Mouse (Mus musculus) spleen, adult 2 months (tissue): ENCODE data around the gene Sec13. TPM values are rescaled to one million over a fixed set of nuclear protein-coding genes. Genes with fewer than 3 reads are reported as not detected.
A peak's percentile ranks its signal among the peaks of the same experiment; 100 is the strongest.

Experiments
- DNase-seq, 2 experiments: peaks; one replicate each; pipeline versions ENCODE4 v3.0.0 to v3.0.0-alpha.2; 2012 to 2021; ENCODE audit warnings: low spot score in 2 of 2, low read depth in 1 of 2
- H3K27ac ChIP-seq: fragments of 200-500 bp; 2 replicates; pipeline ENCODE4 v1.5.1; 2012; ENCODE audit warnings: low read length, inconsistent platforms; ENCODE audit not compliant: insufficient read depth
- H3K27me3 ChIP-seq: fragments of 200-500 bp; 2 replicates; pipeline ENCODE4 v1.6.1; 2012; ENCODE audit warnings: mild to moderate bottlenecking, moderate library complexity, low read length, inconsistent platforms; ENCODE audit not compliant: control insufficient read depth, insufficient read depth
- H3K36me3 ChIP-seq: fragments of 200-500 bp; 2 replicates; pipeline ENCODE4 v1.6.1; 2012; ENCODE audit warnings: mild to moderate bottlenecking, low read length, inconsistent platforms; ENCODE audit not compliant: control insufficient read depth, insufficient read depth
- H3K4me1 ChIP-seq: fragments of 200-500 bp; 2 replicates; pipeline ENCODE4 v1.6.1; 2011; ENCODE audit warnings: inconsistent platforms; ENCODE audit not compliant: control insufficient read depth, insufficient read depth, insufficient read length
- H3K4me3 ChIP-seq: fragments of 200-500 bp; 2 replicates; pipeline ENCODE4 v1.5.1; 2011; ENCODE audit warnings: mild to moderate bottlenecking, inconsistent platforms; ENCODE audit not compliant: insufficient read depth, insufficient read length; ENCODE audit errors: extremely low read depth
- CTCF ChIP-seq: fragments of 200-500 bp; IDR thresholded peaks from 2 replicates; pipeline ENCODE4 v1.5.1; 2011; ENCODE audit warnings: mild to moderate bottlenecking, inconsistent platforms; ENCODE audit not compliant: insufficient read depth, insufficient read length, insufficient replicate concordance; ENCODE audit errors: extremely low read depth
- POLR2A ChIP-seq: fragments of 200-500 bp; IDR thresholded peaks from 2 replicates; pipeline ENCODE4 v1.6.1; 2011; ENCODE audit warnings: low read depth, low read length, inconsistent platforms
- WGBS: fragments of 180-500 bp; shearing (Covaris S2); methylation state at CpG from one replicate; pipeline ENCODE4 v1.1.7; 2018; 5-methylcytosine and 5-hydroxymethylcytosine counted together
- polyA plus RNA-seq: library from polyadenylated mRNA; depleted of rRNA; stranded (reverse); fragments of >200 nt; gene quantifications from 2 replicates; pipeline ENCODE4 v1.2.3, GENCODE M21; 2012; rRNA removed

The Sec13 gene
- polyA plus RNA-seq, 1 experiment, result 80.0 TPM

- H3K27me3 ChIP-seq, result no peaks in the 10 kb centered on the region
- H3K36me3 ChIP-seq, result peaks cover 22% of the 10 kb centered on the region
- WGBS, result 7% methylated on average over 4 of the region's 4 CpGs
- H3K4me3 ChIP-seq, result no peak overlapping the region
- H3K4me1 ChIP-seq, result peaks cover 9% of the 10 kb centered on the region; the same call in 1 of the 2 replicates
- H3K27ac ChIP-seq, result 0 out of 2 replicates have a peak overlapping the region, but pooled peaks have one; percentile 1
- peak; percentile 59 to 88 for DNase-seq
- TF ChIP-seq POLR2A (no peak), CTCF (peak; percentile 94; the same call in 1 of the 2 replicates)
These were observed 59.3 kb downstream of the Sec13 start for GRCm38 (mm10) chr6:113681271-113681670.

GRCm38 (mm10) chr6:113679993-113680566 is 60.5 kb downstream of the Sec13 start:
- Histone ChIP-seq H3K4me3 (no peak overlapping the region), H3K27ac (peak overlapping the region; percentile 1; the same call in 1 of the 2 replicates), H3K4me1 (peaks cover 9% of the 10 kb centered on the region; the same call in 1 of the 2 replicates), H3K27me3 (no peaks in the 10 kb centered on the region), H3K36me3 (peaks cover 18% of the 10 kb centered on the region)
- WGBS, result 71% methylated on average over 9 of the region's 9 CpGs
- DNase-seq, result no peak
- TF ChIP-seq POLR2A (no peak), CTCF (no peak)

- WGBS, result 92% methylated on average over 14 of the region's 14 CpGs
- no peak overlapping the region for H3K4me3 ChIP-seq
- TF ChIP-seq POLR2A, result no peak
- no peak for TF ChIP-seq CTCF
These were observed 62.1 kb downstream of the Sec13 start for GRCm38 (mm10) chr6:113678246-113679012.

More at GRCm38 (mm10) chr6:113678246-113679012, 62.1 kb downstream of the Sec13 start:
- DNase-seq, result no peak
- H3K27ac ChIP-seq, result no peak overlapping the region
- H3K27me3 ChIP-seq, result no peaks in the 10 kb centered on the region
- H3K4me1 ChIP-seq, result peaks cover 9% of the 10 kb centered on the region; the same call in 1 of the 2 replicates
- H3K36me3 ChIP-seq, result peaks cover 15% of the 10 kb centered on the region

Other genes starting within 250 kb of the Sec13 start
- 0.04 TPM in 2 replicates for gene Prrt3, start 238.8 kb downstream of the Sec13 start, polyA plus RNA-seq
- gene Emc3, start 209.1 kb downstream of the Sec13 start, polyA plus RNA-seq, result 18.2 and 20.0 TPM in 2 replicates
- 2.3 and 2.8 TPM in 2 replicates for gene Fancd2, start 209.1 kb downstream of the Sec13 start, polyA plus RNA-seq
- gene Fancd2os, start 140.0 kb downstream of the Sec13 start, polyA plus RNA-seq, result not detected in 2 replicates
- 97.5 and 107 TPM in 2 replicates for gene Brk1, start 136.0 kb downstream of the Sec13 start, polyA plus RNA-seq
- 18.7 and 19.3 TPM in 2 replicates for gene Vhl, start 116.8 kb downstream of the Sec13 start, polyA plus RNA-seq
- 42.4 and 56.2 TPM in 2 replicates for gene Irak2, start 102.3 kb downstream of the Sec13 start, polyA plus RNA-seq
- 24.3 and 27.4 TPM in 2 replicates for gene Tatdn2, start 43.7 kb downstream of the Sec13 start, polyA plus RNA-seq
- gene Ghrl, start 20.9 kb downstream of the Sec13 start, polyA plus RNA-seq, result 0.54 TPM in 1 of 2 replicates, not detected in the other